Mouse (Mus musculus) natural killer cell, adult 2 months (primary cell): ENCODE results near the gene Tmem256.
A peak's percentile ranks its signal among the peaks of the same experiment; 100 is the strongest.

Source experiments
- DNase-seq, 2 experiments: peaks; one replicate each; pipeline ENCODE4 v3.0.0; 2022; ENCODE audit warnings: low spot score in 2 of 2

The Tmem256 gene

DNA sequence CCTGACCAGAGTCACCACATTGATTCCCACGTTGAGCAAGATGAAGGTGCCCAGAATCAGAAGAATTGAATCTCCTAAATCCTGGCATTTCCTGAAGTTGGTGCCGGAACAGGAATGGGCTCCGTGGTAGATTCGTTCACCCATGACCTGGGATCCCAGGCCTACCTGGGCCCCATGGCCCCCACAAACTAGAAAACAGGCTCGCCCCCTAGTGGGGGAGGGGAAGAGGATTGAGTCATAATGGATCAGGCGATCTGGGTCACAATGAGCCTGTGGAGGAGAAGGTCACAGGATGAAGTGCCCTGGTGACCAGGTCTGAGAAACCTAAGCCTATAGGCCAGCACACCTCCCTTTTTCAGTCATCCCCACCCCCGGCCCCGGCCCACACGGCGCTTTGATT is 23.2 kb upstream of the Tmem256 start, which contains the start of gene Gm39566:
TSS of gene Gm39566 (minus strand) at position 144 of the 400 bp plus-strand sequence.
- no peak for DNase-seq

DNA sequence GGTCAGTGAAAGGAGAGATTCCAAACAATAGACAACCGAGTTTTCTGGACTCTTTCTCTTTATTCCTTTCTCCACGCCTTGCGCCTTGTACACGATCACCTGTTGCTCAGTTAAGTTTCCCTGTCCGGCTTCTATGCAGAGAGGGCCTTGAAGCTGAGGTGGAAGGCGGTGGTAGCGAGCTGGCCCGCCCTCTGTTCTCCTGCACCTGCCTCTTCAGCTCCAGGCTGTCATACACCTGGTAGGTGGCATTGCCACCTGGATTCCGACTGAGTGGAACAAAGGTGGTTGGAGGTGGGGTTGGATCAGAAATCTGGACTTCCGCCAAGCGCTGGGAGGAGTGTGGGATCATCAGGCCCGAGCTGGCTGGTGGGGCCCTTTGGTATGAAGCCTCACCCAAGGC is 21.8 kb upstream of the Tmem256 start:
- DNase-seq: no peak

- no peak for DNase-seq
Measured at GRCm38 (mm10) chr11:69818365-69818764, 19.9 kb upstream of the Tmem256 start, which contains the start of gene Spem2. TSS of gene Spem2 (minus strand) at chr11:69818465.

DNA sequence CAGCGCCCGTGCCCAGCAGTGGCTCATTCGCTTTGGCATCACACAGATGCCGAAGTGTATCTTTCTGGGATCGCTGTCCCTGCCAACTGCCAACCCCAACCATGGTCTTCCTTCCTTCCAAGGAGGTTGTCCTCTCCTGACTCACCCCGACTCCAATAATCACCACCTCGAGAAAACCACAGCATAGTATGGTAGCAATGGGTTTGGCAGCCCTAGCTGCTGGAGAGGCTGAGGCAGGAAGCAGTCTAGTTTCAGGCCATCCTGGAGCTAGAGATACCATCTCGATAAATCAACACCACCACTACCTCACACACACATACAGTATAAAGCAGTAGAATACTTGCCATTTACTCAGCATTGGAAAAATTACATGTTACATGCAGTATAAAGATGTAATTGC is 19.4 kb upstream of the Tmem256 start:
- DNase-seq: no peak

DNA sequence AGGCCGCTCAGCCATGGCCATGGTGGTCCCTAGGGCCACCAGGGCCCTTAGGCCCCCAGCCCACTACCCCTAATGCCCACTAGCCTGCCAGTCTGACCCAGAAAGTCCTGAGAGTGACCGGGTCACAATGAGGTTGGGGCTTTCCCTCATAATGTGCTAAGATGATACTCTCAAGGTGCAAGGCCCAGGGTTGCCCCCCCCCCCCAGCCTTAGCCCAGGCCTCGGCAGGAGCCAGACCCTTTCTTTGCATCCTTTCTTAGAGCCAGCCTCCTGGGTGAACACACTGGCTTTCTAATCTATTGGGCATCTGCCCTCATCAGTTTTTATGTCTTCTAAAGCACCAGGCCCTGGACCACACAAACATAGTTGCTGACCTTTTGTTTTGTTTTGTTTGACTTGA is 16.2 kb upstream of the Tmem256 start, which contains the start of gene Spem1:
TSS of gene Spem1 (minus strand) at position 101 of the 400 bp plus-strand sequence.
- DNase-seq: no peak

DNA sequence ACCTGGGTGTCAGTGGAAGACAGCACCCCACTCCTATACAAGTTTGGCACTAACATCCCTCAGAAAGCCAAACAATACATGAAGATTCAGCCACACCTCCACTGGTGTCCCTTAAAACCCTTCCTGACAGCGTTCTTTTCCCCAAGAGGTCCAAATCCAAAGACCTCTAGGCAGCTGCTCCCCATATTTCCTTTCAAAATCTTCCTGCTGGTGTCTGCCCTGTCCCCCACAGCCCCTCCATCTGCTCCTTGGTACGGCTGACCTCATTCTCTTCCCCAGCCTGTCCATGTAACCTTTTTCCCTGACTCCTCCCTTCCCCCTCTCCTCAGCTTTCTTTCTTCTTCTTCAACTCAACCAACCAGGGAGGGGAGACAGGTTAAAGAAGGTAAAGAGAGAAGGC is 14.9 kb upstream of the Tmem256 start:
- DNase-seq: no peak

DNA sequence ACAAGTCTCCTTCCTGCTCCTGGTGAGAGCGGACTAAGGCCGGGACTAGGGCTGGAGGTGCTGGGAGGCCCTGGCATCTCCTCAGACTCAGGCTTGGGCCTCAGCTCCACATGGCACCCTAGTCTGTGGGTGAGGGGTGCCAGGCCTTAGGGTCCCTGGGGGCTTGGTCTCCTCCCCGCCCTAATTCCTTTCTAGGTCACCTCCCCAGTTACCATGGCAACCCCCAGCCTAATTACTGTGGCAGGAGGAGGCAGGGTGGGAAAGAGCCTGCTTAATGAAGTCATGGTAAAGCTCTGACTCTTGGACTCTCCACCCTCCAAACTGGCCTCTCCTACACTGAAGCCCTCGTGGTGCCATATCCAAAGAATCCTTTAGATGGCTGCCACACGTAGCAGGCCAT is 9.5 kb upstream of the Tmem256 start:
- no peak for DNase-seq

GRCm38 (mm10) chr11:69833554-69833953 is 4.8 kb upstream of the Tmem256 start:
- no peak for DNase-seq

DNA sequence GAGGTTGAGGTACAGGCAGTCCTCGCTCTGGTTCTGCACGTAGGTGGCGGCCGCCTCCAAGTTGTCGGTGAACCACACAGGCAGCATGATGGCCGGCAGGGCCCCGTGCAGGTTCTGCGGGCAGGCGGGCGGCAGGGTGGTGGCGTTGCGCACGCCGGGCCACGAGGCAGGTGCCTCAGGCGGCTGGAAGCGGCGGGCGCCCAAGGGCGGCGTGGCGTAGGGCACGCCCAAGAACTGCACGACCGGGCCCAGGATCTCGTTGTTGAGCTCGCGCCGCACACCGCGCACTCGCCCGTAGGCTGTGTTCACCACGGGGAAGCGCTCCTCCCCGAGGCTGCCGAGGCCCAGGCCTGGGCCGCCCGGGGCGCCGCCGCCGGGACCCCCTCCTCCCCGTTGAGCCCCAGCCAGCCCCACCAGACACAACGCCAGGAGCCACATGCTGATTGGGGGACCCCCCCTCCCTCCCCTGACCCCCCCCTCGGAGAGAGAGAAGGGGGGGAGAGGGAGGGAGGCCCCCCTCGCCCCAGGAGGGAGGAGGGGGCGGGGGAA is 4.2 kb upstream of the Tmem256 start:
- peak; percentile 31 to 39 for DNase-seq

DNA sequence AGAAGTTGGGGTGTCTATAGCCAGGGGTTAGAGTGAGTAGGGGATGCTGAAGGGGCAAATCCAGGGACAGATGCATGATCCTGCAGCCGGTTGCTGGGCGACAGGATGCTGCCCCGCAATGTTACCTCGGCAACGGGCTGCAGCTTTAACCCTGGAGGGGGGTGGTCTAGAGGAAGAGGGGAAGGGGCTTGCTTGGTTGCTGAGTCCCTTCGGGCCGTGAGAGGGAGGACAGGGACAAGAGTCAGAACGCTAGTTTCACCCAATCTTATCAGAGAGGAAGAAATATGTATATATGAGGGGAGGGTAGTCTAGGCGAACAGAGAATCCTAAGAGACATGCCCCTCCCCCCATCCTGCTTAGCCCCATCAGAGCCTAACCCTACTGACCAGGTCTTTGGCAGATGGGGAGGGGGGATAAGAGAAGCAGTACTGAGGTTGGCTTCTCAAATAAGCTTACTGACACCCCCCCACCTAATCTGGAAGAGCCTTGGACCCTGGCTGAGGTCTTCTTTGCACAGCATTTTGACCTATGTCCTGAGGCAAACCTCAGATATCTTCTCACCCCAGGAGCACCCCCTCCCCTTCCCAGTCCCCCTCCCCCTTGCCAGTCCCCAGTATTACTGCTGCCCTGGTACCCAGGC is 2.9 kb upstream of the Tmem256 start:
- no peak for DNase-seq

GRCm38 (mm10) chr11:69835966-69836335 is 2.4 kb upstream of the Tmem256 start:
- no peak for DNase-seq

- DNase-seq: no peak
Measured at GRCm38 (mm10) chr11:69836703-69837576, 1.4 kb upstream of the Tmem256 start.

DNA sequence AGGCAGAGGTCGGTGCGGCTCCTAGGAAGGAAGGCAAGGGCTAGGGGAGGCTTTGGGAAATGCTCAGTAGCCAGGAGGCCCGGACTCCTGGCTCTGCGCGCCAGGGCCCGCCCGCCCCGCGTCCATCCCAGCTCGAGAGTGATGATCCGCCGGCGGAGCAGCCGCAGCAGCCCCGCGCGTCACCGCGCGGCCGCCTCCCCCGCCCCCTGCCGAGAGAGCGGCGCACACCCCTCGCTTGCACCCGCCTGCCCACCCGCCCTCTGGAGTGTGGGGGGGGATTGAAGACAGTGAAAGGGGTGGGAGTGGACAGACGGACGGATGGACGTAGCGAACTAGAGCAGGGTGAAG is 736 bp upstream of the Tmem256 start, which contains the start of gene Nlgn2:
TSS of gene Nlgn2 (minus strand) at position 181 of the 348 bp plus-strand sequence.
- no peak for DNase-seq

DNA sequence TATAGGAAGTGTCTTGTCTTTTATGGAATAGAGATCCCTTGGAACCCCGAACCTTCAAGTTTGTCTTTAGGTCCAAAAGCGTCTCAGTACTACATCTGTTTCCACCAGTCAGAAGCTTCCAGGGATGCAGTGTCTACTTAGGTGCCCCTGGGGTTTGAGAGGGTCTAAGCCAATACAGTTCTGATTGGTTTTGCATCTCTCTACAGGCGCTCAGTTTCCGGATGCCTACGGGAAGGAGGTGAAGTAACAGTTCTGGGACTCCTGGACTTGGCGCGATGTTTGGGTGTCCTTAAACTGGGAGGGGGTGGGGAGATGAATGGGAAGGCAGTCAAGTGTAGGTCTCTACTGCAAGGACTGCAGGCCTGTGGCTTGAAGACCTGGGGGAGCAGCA is 395 bp downstream of the Tmem256 start:
- DNase-seq: no peak

GRCm38 (mm10) chr11:69846198-69846680 is 7.9 kb downstream of the Tmem256 start, which contains the start of gene Plscr3:
TSS of gene Plscr3 (plus strand) at chr11:69846376.
- peak; percentile 82 to 85 for DNase-seq

DNA sequence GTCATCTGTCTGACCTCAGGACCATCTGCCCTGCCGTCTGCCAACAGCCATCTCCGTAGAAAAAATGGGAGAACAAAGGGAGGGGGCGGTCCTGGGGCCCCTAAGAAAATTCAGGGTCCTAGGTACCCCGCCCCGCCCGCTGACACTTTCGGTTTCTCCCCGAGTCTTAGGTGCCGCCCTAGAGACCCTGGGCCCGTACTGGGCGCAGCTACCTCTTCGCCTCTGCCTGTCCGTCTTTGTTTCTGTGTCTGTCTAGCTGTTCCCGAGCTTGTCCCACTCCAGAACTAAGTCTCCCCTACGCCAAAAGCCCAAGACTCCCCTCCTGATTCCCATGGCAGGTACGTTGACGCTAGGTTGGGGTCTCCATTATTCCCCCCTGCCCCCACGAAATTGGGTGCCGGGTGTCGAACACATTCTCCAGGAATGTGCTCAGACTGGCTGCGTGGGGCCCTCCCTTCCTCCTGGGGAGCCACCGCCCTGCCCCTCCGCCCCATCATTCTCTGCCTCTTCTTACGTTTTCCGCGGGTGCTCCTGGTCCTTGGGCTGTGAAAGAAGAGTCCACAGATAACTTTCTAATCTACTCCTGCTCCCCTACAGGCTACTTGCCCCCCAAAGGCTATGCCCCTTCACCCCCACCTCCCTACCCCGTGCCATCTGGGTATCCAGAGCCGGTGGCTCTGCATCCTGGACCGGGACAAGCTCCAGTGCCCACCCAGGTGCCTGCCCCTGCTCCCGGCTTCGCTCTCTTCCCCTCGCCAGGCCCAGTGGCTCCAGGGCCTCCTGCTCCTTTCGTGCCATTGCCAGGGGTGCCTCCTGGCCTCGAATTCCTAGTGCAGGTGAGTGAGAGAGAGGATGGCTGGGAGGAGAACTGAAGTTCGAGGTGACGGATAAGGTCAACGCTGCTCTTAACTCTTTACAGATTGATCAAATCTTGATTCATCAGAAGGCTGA is 8.7 kb downstream of the Tmem256 start:
- no peak for DNase-seq

GRCm38 (mm10) chr11:69848021-69848420 is 9.7 kb downstream of the Tmem256 start:
- DNase-seq: no peak

DNA sequence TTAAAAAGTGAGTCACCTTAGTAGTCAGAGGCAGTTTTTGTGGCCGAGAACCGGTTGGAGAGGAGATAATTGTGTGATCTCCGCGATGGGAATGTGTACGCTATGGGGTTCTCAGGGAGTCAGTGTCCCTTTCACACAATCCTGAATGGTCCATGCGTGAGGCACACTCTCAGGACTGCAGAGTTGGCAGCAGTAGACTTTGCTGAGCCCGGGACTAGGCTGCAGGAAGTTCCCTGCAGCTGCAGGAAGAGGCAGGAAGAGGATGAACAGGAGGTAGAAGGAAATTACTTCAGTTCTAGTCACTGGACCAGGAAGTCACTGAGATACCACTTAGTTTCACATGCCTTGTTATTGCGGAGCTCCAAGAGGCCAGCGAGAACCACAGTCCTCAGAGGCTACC is 10.8 kb downstream of the Tmem256 start:
- no peak for DNase-seq

DNA sequence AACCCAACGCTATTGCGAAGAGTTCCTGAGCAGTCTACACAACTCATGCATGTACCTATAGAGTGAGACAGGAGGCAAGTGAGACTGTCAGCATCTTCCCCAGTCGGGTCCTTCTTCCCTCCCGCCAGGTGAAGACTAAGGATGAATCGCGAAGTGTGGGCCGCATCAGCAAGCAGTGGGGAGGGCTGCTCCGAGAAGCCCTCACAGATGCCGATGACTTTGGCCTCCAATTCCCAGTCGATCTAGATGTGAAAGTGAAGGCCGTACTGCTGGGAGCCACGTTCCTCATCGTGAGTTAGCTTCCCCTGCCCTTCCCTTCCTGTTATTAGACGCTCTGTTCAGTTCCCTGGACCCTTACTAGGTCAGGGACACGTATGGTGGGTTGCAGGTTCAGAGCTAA is 11.6 kb downstream of the Tmem256 start:
- no peak for DNase-seq

DNA sequence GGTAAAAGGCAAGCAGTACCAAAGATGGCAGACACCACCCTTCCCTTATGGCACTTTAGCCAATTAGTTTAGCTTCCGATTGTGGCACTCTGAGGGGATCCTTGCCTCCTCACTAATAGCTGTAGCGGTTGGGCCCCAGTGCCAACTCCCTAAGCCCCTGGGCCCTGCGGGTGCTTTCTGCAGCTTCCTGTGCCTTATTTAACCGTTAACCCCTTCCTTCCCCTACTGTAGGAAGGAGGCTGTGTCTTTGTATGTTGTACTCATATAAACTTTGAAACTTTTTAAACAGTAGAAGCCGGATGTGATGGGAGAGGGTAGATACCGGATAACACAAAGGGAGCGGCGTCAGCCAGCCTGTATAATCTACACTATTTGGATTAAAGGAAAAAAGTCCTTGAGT is 12.4 kb downstream of the Tmem256 start:
- DNase-seq: no peak

DNA sequence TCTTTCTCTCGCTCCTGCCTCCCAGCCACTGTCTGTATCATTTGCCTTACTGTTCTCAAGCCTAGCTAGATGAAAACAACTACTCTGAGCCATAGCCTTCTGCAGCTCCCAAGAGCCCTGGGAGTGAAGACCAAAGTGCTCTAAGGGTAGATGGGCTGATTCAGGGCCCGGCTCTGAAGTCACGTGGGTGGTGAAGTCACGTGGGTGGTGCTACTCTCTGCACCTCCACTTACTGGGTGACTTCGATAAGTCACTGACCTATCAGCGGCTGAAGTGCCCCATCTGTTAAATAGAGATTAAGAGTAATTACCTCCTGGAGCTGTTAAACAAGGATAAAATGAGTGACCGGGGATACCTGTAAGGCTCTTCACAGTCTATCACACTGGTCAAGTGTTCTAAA is 15.7 kb downstream of the Tmem256 start:
- DNase-seq: no peak
